Comparison of ENCODE assay signal across 25 mouse cellular contexts in genomic region chr7:129832830-129833229, GRCm38 (mm10).
DNase-seq lines count a peak whose midpoint lies in the region; ATAC-seq and TF ChIP-seq lines count a peak whose summit lies in the region.
"Had no signal": no experiment of that assay in that cellular context is flagged by ENCODE, and none has a peak within 500 bp of the region (broad histone marks: within the 10 kb centered on the region; RNA-seq: fewer than 3 reads in every experiment).

No protein-coding gene starts in this region.

- ATAC-seq in kidney, embryonic 14.5 days (ENCODE audit: low FRiP score, low TSS enrichment): peak; percentile 86
- ATAC-seq in kidney, postnatal 0 days (replicated peaks; ENCODE audit: low FRiP score, low read depth): peak; percentile 84
- ATAC-seq: CD4-positive, CD25-positive, alpha-beta regulatory T cell, adult 4 months; forebrain, embryonic 13.5 days; forebrain, embryonic 16.5 days; hindbrain, embryonic 16.5 days had no signal

- 50% methylated on average over 8 of the region's 8 CpGs for whole genome bisulfite sequencing in kidney, embryonic 14.5 days
- WGBS in kidney, postnatal 0 days: 50% methylated on average over 8 of the region's 8 CpGs

- no peak overlapping the region for H3K4me2 ChIP-seq in kidney, embryonic 14.5 days (replicated peaks; ENCODE audit: low read depth, low read length)
- H3K4me2 ChIP-seq in kidney, postnatal 0 days (ENCODE audit: low read length): no peak overlapping the region
- H3K4me2 ChIP-seq: forebrain, embryonic 13.5 days; heart, embryonic 12.5 days; heart, embryonic 15.5 days; hindbrain, embryonic 13.5 days had no signal

- H3K4me1 ChIP-seq in kidney, embryonic 14.5 days (ENCODE audit: control insufficient read depth, insufficient read depth, low read length): peaks cover 9% of the 10 kb centered on the region; the same call in 1 of the 2 replicates
- peaks cover 5% of the 10 kb centered on the region; the same call in 1 of the 2 replicates for H3K4me1 ChIP-seq in kidney, postnatal 0 days (replicated peaks; ENCODE audit: insufficient read depth, low read length)
- H3K4me1 ChIP-seq: forebrain, embryonic 13.5 days; heart, embryonic 12.5 days; heart, embryonic 15.5 days had no signal

- no peaks in the 10 kb centered on the region for H3K9me3 ChIP-seq in kidney, embryonic 14.5 days (ENCODE audit: control insufficient read depth, low read length)
- no peaks in the 10 kb centered on the region for H3K9me3 ChIP-seq in kidney, postnatal 0 days (replicated peaks; ENCODE audit: low read length)
- H3K9me3 ChIP-seq: forebrain, embryonic 10.5 days; forebrain, embryonic 13.5 days; heart, embryonic 12.5 days; heart, embryonic 15.5 days; hindbrain, embryonic 10.5 days; hindbrain, embryonic 13.5 days had no signal

- TF ChIP-seq CTCF in kidney, postnatal 0 days (IDR thresholded peaks at IDR 0.05; ENCODE audit: low read depth): no peak

- H3K36me3 ChIP-seq in kidney, embryonic 14.5 days (ENCODE audit: control insufficient read depth, insufficient read depth, low read length): no peaks in the 10 kb centered on the region
- no peaks in the 10 kb centered on the region for H3K36me3 ChIP-seq in kidney, postnatal 0 days (ENCODE audit: insufficient read depth, low read length)
- H3K36me3 ChIP-seq: forebrain, embryonic 10.5 days; heart, embryonic 12.5 days; heart, embryonic 15.5 days; hindbrain, embryonic 10.5 days; hindbrain, embryonic 13.5 days had no signal

- no peak overlapping the region for H3K4me3 ChIP-seq in kidney, embryonic 14.5 days (ENCODE audit: low read length)
- H3K4me3 ChIP-seq in kidney, postnatal 0 days (replicated peaks; ENCODE audit: low read depth, low read length): no peak overlapping the region
- H3K4me3 ChIP-seq: forebrain, embryonic 10.5 days; forebrain, embryonic 13.5 days; heart, embryonic 12.5 days; heart, embryonic 15.5 days; hindbrain, embryonic 10.5 days; hindbrain, embryonic 13.5 days had no signal

- H3K27ac ChIP-seq in kidney, embryonic 14.5 days (ENCODE audit: low read depth, low read length): peak overlapping the region; percentile 80; the same call in 1 of the 2 replicates
- peak overlapping the region; percentile 44; the same call in 1 of the 2 replicates for H3K27ac ChIP-seq in kidney, postnatal 0 days
- H3K27ac ChIP-seq: forebrain, embryonic 10.5 days; forebrain, embryonic 13.5 days; heart, embryonic 15.5 days; hindbrain, embryonic 10.5 days; hindbrain, embryonic 13.5 days had no signal

- H3K9ac ChIP-seq in kidney, embryonic 14.5 days (ENCODE audit: low read depth, low read length): no peak overlapping the region
- H3K9ac ChIP-seq in kidney, postnatal 0 days (ENCODE audit: low read depth, low read length): no peak overlapping the region
- H3K9ac ChIP-seq: forebrain, embryonic 13.5 days; heart, embryonic 12.5 days; heart, embryonic 15.5 days; hindbrain, embryonic 13.5 days had no signal

- DNase-seq in kidney, postnatal 25 days: no peak
- peak; percentile 55 for DNase-seq in kidney, postnatal 0 days (ENCODE audit: low spot score)
- DNase-seq in kidney, postnatal 10 days: no peak
- peak; percentile 12 for DNase-seq in testis, postnatal 14 days (ENCODE audit: low spot score)
- DNase-seq in testis, postnatal 10 days (ENCODE audit: low spot score): no peak
- DNase-seq: adrenal gland, adult 2 months; adrenal gland, postnatal 14 days; cerebellum, adult 11 months; cerebellum, adult 2 months; cerebellum, adult 9-11 months; cerebellum, postnatal 25 days; gastrocnemius, postnatal 10 days; gastrocnemius, postnatal 36 days; heart, postnatal 10 days; heart, postnatal 36 days had no signal

- no peaks in the 10 kb centered on the region for H3K27me3 ChIP-seq in kidney, embryonic 14.5 days (ENCODE audit: control insufficient read depth, insufficient read depth, low read length)
- H3K27me3 ChIP-seq in kidney, postnatal 0 days (ENCODE audit: insufficient read depth, low read length): no peaks in the 10 kb centered on the region
- H3K27me3 ChIP-seq: heart, embryonic 12.5 days; heart, embryonic 15.5 days; hindbrain, embryonic 13.5 days had no signal

Comparison
In these comparisons a context has a peak if more than half of its experiments do, and no peak if none do; other contexts are left out.
1. DNase-seq: peak in kidney, postnatal 0 days (single experiment) and testis, postnatal 14 days (single experiment); none in kidney, postnatal 25 days (0 of 2), kidney, postnatal 10 days (single experiment) and testis, postnatal 10 days (single experiment).